Mouse (Mus musculus) midbrain, embryonic 14.5 days (tissue): ENCODE measurements at regions not wholly inside any gene's neighbourhood (a gene's known extent, or its start where the extent isn't known, plus 50 kb on each side); places are given as distances from the start of the nearest gene placed in this dataset.

Source experiments
- ATAC-seq: fragments of 200-750 bp; cut with Nextera tagmentation; 2 replicates; pipeline ENCODE4 v1.8.0; 2017; ENCODE audit warnings: moderate number of reproducible peaks, moderate library complexity; ENCODE audit not compliant: low FRiP score, low TSS enrichment
- DNase-seq: peaks from one replicate; pipeline ENCODE4 v3.0.0-alpha.2; 2015
- H3K27ac ChIP-seq: fragments of 300-500 bp; sonication (generic); replicated peaks from 2 replicates; pipeline ENCODE4 v1.5.1; 2014; ENCODE audit warnings: mild to moderate bottlenecking, low read depth, low read length, moderate library complexity
- H3K27me3 ChIP-seq: fragments of 300-500 bp; sonication (generic); 2 replicates; pipeline ENCODE4 v1.6.1; 2014; ENCODE audit warnings: low read length, control low read depth, mixed read lengths; ENCODE audit not compliant: control insufficient read depth, insufficient read depth
- H3K36me3 ChIP-seq: fragments of 300-500 bp; sonication (generic); 2 replicates; pipeline ENCODE4 v1.6.1; 2014; ENCODE audit warnings: low read length, control low read depth; ENCODE audit not compliant: control insufficient read depth, insufficient read depth
- H3K4me1 ChIP-seq: fragments of 300-500 bp; sonication (generic); 2 replicates; pipeline ENCODE4 v1.6.1; 2014; ENCODE audit warnings: mild to moderate bottlenecking, antibody characterized with exemption, low read length, control low read depth; ENCODE audit not compliant: control insufficient read depth, insufficient read depth
- H3K4me2 ChIP-seq: fragments of 300-500 bp; sonication (generic); 2 replicates; pipeline ENCODE4 v1.6.1; 2014; ENCODE audit warnings: mild to moderate bottlenecking, low read length, moderate library complexity
- H3K4me3 ChIP-seq: fragments of 300-500 bp; sonication (generic); replicated peaks from 2 replicates; pipeline ENCODE4 v1.5.1; 2014; ENCODE audit warnings: low read depth, low read length
- H3K9ac ChIP-seq: fragments of 300-500 bp; sonication (generic); replicated peaks from 2 replicates; pipeline ENCODE4 v1.6.1; 2014; ENCODE audit warnings: mild to moderate bottlenecking, low read length, moderate library complexity
- H3K9me3 ChIP-seq: fragments of 300-500 bp; sonication (generic); 2 replicates; pipeline ENCODE4 v1.6.1; 2016; ENCODE audit warnings: low read length, control low read depth, mixed read lengths; ENCODE audit not compliant: control insufficient read depth
- WGBS: fragments of 180-500 bp; shearing (Covaris S2); extraction: QIAGEN DNeasy Blood & Tissue Kit; methylation state at CpG from one replicate; pipeline ENCODE4 v1.1.7; 2014; 5-methylcytosine and 5-hydroxymethylcytosine counted together

- DNase-seq = no peak
- Histone ChIP-seq H3K4me1 (no peaks in the 10 kb centered on the region), H3K4me2 (no peak overlapping the region), H3K9me3 (no peaks in the 10 kb centered on the region), H3K27ac (no peak overlapping the region), H3K27me3 (no peaks in the 10 kb centered on the region), H3K9ac (no peak overlapping the region), H3K36me3 (no peaks in the 10 kb centered on the region), H3K4me3 (no peak overlapping the region)
- 77% methylated on average over 8 of the region's 8 CpGs for WGBS
- no peak for ATAC-seq
These were observed 121.5 kb upstream of the Slc30a5 start for GRCm38 (mm10) chr13:100954598-100955251.

GRCm38 (mm10) chr13:100954106-100954505 lies 120.9 kb upstream of the Slc30a5 start:
- Histone ChIP-seq H3K9me3 (no peaks in the 10 kb centered on the region), H3K27ac (no peak overlapping the region), H3K4me1 (no peaks in the 10 kb centered on the region), H3K9ac (no peak overlapping the region), H3K36me3 (no peaks in the 10 kb centered on the region), H3K27me3 (no peaks in the 10 kb centered on the region), H3K4me2 (no peak overlapping the region), H3K4me3 (no peak overlapping the region)
- 24% methylated on average over 1 of the region's 1 CpGs for WGBS
- DNase-seq (no peak), ATAC-seq (no peak)

DNA sequence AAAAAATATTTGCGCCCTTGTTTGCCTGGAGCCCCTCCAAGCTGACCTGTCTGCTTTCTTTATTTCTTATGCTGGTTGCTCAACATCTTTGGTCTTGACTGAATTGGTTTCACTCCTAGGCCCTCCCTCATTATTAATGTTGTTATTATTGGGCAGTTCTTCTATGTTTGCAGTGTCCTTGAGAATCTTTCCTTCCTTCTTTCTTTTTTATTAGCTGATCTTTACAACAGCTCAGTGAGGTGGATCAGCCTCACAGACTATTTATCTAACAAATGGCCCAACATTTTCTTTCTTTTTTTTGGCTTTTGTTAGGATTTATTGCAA lies 117.9 kb upstream of the Slc30a5 start:
- WGBS = 97% methylated on average over 1 of the region's 1 CpGs
- H3K27ac ChIP-seq = no peak overlapping the region

DNA sequence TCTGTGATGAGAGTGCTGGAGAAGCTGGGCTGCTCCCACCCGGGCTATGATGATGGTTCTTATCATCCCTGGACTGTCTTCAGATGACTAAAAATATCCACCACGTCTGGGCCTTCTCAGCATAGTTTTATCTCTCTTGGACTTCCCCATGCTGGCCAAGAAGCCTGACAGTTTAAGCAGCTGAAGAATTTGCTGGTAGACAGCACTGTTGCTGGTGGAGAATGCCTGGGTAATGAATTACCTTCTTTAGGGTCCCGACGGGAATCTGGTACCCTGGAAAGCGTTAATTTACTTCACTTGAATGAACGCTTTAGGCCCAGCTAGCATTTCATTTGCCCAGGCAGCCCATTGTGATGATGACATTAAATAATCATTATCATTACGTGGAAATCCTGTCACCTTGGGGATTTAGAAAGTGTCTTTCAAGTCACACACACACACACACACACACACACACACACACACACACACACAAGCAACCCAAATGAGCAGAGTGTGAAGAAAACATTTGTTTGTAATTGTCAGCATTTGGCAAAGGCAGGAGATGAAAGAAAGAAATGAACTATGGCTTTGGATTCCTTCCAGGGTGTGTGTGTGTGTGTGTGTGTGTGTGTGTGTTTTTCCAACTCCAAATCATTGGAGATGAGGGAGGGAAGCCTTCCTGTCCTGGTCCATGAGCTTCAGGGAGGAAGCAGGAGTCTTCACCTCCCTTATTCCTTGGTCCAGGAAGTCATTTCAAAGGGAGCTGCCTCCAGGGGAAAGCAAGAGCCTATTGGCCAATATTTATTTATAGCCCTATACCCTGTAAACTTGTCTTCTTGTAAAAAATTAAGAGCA lies 117.3 kb upstream of the Slc30a5 start:
- H3K27ac ChIP-seq = no peak overlapping the region
- H3K4me3 ChIP-seq = no peak overlapping the region
- no peaks in the 10 kb centered on the region for H3K27me3 ChIP-seq
- no peak overlapping the region for H3K9ac ChIP-seq
- no peaks in the 10 kb centered on the region for H3K9me3 ChIP-seq
- H3K36me3 ChIP-seq = no peaks in the 10 kb centered on the region
- no peak overlapping the region for H3K4me2 ChIP-seq
- DNase-seq = peak; percentile 17
- H3K4me1 ChIP-seq = no peaks in the 10 kb centered on the region
- WGBS = 42% methylated on average over 7 of the region's 7 CpGs
- no peak for ATAC-seq

More for the DNA sequence above, 117.9 kb upstream of the Slc30a5 start:
- Histone ChIP-seq H3K4me2 (no peak overlapping the region), H3K9ac (no peak overlapping the region), H3K36me3 (no peaks in the 10 kb centered on the region), H3K4me1 (no peaks in the 10 kb centered on the region), H3K4me3 (no peak overlapping the region), H3K9me3 (no peaks in the 10 kb centered on the region), H3K27me3 (no peaks in the 10 kb centered on the region)
- DNase-seq = no peak
- no peak for ATAC-seq

DNA sequence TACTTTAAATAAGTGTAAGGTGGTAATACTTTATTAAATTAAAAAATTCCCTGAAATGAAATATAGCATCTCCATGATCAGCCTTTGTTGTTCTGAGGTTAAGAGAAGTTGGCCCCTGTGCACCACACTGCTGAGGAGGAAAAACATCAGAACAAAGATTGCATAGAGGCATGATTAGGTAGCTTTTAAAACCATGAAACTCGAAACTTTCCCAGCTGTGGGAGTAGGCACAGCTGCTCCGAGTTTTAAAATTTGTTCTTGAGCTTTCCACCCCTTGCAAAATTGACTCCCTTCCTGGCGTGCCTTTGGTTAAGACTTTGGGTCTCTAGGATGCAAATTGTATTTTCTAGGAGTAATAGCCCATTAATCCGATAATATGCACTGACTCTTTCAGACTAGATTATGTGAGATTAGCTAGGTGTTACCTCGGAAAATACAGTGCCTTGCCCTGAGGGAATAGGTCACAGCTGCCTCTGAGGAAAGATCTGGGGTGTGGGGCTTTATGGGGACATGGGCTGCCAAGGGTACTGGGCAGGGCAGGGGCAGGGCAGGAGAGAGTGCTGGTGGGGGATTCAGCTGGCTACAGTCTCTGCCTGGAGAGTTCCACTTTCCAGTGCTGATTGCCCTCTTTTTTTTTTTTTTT lies 110.1 kb upstream of the Slc30a5 start:
- Histone ChIP-seq H3K4me1 (no peaks in the 10 kb centered on the region), H3K27me3 (no peaks in the 10 kb centered on the region), H3K9me3 (no peaks in the 10 kb centered on the region), H3K27ac (no peak overlapping the region), H3K9ac (no peak overlapping the region), H3K4me2 (no peak overlapping the region), H3K4me3 (no peak overlapping the region), H3K36me3 (no peaks in the 10 kb centered on the region)
- no peak for ATAC-seq
- DNase-seq = no peak
- 57% methylated on average over 5 of the region's 5 CpGs for WGBS

- no peaks in the 10 kb centered on the region for H3K27me3 ChIP-seq
- DNase-seq (no peak), ATAC-seq (no peak)
- H3K9me3 ChIP-seq = no peaks in the 10 kb centered on the region
- H3K4me2 ChIP-seq = no peak overlapping the region
- no peaks in the 10 kb centered on the region for H3K36me3 ChIP-seq
- no peaks in the 10 kb centered on the region for H3K4me1 ChIP-seq
- 84% methylated on average over 13 of the region's 13 CpGs for WGBS
- no peak overlapping the region for H3K4me3 ChIP-seq
- H3K27ac ChIP-seq = no peak overlapping the region
- H3K9ac ChIP-seq = no peak overlapping the region
These were observed 107.6 kb upstream of the Slc30a5 start for GRCm38 (mm10) chr13:100940791-100941190.

- WGBS = 37% methylated on average over 4 of the region's 4 CpGs
- DNase-seq = peak; percentile 85
- H3K9ac ChIP-seq = no peak overlapping the region
- H3K36me3 ChIP-seq = no peaks in the 10 kb centered on the region
- H3K4me2 ChIP-seq = no peak overlapping the region
- H3K27me3 ChIP-seq = no peaks in the 10 kb centered on the region
- H3K9me3 ChIP-seq = no peaks in the 10 kb centered on the region
- H3K4me1 ChIP-seq = no peaks in the 10 kb centered on the region
- ATAC-seq = peak; percentile 34; the same call in 1 of the 2 replicates
- no peak overlapping the region for H3K27ac ChIP-seq
- H3K4me3 ChIP-seq = no peak overlapping the region
These were observed 106.5 kb upstream of the Slc30a5 start for GRCm38 (mm10) chr13:100939677-100940076.

DNA sequence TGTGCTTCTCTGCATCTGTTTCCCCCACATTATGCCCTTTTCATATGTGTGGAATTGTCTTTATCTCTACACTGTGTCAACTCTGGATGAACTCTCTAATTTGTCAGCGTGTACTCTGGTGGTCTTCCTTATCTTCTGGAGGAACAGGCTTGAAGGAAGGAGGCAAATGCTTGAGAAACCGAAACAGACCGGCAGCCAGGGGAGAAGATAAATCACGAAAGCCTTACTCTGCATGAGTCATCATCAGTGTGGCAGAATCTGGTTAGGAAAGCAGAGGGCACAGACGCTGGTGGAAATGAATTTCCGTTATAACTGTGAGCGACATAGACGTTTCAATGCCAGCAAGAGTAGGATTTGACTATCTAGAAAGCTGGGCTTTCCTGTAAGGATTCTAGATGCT lies 100.0 kb upstream of the Slc30a5 start:
- H3K36me3 ChIP-seq = no peaks in the 10 kb centered on the region
- no peak overlapping the region for H3K4me2 ChIP-seq
- 92% methylated on average over 8 of the region's 8 CpGs for WGBS
- no peaks in the 10 kb centered on the region for H3K27me3 ChIP-seq
- H3K4me3 ChIP-seq = no peak overlapping the region
- no peaks in the 10 kb centered on the region for H3K4me1 ChIP-seq
- H3K9me3 ChIP-seq = no peaks in the 10 kb centered on the region
- ATAC-seq (no peak), DNase-seq (no peak)
- no peak overlapping the region for H3K9ac ChIP-seq
- no peak overlapping the region for H3K27ac ChIP-seq
